Mouse (Mus musculus): ENCODE data around the gene Gm35315. TPM values are rescaled to one million over a fixed set of nuclear protein-coding genes. Genes with fewer than 3 reads are reported as not detected.
"Not testable (repeated sequence)": the region's sequence is repeated elsewhere in the genome, so short reads cannot be mapped to it uniquely, and the experiment has no call there.

The Gm35315 gene
- polyA plus RNA-seq, 1 experiment from 2014 or later: 1.7 TPM

DNA sequence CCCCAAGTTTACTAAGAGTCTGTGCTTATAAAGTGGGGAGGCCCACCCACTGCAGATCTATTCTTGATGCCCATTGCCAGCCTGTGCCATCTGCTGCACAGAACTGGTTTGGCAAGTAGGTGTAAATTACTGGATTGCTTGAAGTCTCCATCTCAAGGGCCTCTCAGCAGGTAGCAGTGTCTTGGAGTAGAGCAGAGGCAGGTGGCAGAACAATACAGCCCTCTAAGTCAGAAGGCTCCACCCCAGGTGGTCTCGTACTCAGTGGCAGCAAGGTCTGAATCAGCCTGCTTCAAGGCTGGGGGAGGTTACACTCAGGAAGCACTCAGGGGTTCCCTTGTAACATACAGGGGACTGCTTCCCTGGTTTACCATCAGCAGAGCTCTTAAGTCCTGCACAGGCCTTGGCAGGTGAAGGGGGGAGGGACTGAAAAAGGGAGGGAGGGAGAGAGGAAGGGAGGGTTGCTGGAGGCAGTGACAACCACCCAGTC lies 4.8 kb upstream of the Gm35315 start:
- Histone ChIP-seq H3K36me3 (peaks cover 13% of the 10 kb centered on the region), H3K27me3 (replicated peaks) (0 out of 2 replicates have a peak, but pooled peaks cover 5% of the 10 kb centered on the region), H3K9me3 (no peaks in the 10 kb centered on the region), H3K4me1 (replicated peaks) (peaks cover 16% of the 10 kb centered on the region), H3K9ac (no peak overlapping the region), H3K4me2 (replicated peaks) (no peak overlapping the region), H3K27ac (no peak overlapping the region), H3K4me3 (replicated peaks) (no peak overlapping the region)
- WGBS: 58% methylated on average over 1 of the region's 1 CpGs
- no peak for ATAC-seq

DNA sequence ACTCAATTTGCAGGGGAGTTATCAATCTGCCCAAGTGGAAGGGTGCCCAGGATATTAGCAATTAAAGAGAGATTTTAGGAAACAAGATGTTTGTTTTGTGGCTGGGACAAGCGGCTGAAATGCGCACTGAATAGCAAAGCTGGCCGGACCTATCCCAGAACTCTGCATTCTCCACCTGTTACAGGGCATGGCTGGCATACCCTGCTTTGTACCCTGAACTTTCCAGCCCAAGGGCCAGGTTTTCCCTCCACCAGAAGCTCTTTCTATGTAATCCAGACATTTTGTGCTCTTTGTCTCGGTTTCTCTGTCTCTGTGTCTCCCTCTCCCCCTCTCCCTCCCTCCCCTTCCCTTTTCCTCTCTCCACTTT lies 610 bp upstream of the Gm35315 start:
- Histone ChIP-seq H3K9me3 (no peaks in the 10 kb centered on the region), H3K4me1 (replicated peaks) (no peaks in the 10 kb centered on the region), H3K4me3 (replicated peaks) (peak overlapping the region; percentile 44), H3K27me3 (replicated peaks) (no peaks in the 10 kb centered on the region), H3K27ac (peak overlapping the region; percentile 52; the same call in 1 of the 2 replicates), H3K4me2 (replicated peaks) (peak overlapping the region; percentile 82), H3K9ac (peak overlapping the region; percentile 48), H3K36me3 (no peaks in the 10 kb centered on the region)
- WGBS: 5% methylated on average over 4 of the region's 4 CpGs
- ATAC-seq: peak; percentile 59

DNA sequence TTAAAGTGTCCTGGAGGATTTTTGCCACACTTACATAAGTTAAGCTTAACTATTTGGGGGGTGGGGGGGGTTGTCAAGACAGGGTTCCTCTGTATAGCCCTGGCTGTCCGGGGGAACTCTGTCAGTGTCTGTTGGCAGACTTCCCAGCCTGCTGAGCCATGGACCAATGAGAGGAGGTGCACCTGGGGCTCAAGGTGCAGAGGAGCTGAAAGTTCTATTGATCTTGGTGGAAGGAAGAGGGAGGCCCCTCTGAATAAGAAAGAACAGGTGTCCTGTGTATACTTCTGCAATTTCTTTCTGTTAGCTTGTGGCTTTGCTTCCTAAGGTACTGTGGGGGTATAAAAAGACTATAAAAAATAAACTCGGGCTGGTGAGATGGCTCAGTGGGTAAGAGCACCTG lies 2.7 kb downstream of the Gm35315 start:
- Histone ChIP-seq H3K36me3 (no peaks in the 10 kb centered on the region), H3K27ac (no peak overlapping the region), H3K4me3 (replicated peaks) (no peak overlapping the region), H3K4me1 (replicated peaks) (no peaks in the 10 kb centered on the region), H3K4me2 (replicated peaks) (no peak overlapping the region), H3K9ac (no peak overlapping the region), H3K9me3 (no peaks in the 10 kb centered on the region), H3K27me3 (replicated peaks) (no peaks in the 10 kb centered on the region)
- ATAC-seq: no peak
- WGBS: 63% methylated on average over 2 of the region's 2 CpGs

DNA sequence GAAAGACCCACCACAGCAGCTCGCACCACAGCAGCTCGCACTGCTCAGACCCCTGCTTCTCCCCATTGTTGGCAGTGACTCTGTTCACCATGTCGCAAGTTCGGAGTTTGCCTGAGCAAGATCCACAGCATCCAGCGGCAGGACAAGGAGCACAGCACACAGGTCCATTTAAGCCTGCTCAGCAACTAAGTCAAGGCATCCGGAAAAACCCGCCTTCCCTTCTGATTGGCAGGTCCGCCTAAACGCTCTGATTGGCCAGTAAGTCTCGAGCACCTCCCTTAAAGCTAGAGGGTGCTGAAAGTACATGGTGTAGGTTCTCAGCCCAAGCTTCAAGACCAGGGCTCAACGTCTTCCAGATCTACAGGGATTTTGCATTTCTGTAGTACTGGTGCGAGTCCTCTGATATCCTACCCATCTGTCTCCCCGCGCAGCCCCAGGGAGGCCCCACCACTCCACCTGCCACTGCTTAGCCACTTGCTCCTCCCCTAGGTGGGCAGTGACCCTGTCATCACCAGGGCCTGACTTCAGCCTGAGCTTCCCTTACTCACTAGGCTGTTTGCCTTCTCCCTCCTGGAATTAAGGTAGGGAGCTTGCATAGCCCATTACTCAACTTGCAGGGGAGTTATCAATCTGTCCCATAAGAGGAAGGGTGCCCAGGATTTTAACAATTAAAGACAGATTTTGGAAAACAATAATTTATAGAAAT lies 7.9 kb downstream of the Gm35315 start:
- ATAC-seq: no peak
- WGBS: 35% methylated on average over 14 of the region's 14 CpGs
- H3K36me3 ChIP-seq: no peaks in the 10 kb centered on the region

DNA sequence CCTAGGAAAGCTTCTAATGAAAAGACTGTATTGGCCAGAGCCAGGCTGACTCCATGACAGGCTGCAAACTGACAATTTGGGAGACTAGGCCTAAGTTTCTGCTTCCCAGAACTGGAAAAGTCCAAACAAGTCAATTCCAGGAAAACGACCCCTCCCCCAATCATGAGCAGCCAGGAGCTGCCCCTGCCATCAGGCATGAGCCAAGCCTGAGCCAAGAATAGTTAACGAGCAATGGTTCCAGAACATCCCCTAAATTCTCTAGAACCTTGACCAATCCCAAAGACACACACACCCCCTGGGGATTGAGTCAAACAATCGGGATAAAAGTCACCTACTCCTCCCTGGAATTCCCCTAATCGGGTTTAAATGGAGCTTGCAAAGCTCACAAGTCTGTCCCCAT lies 11.3 kb downstream of the Gm35315 start:
- 83% methylated on average over 4 of the region's 4 CpGs for WGBS
- ATAC-seq: no peak
- no peaks in the 10 kb centered on the region for H3K4me1 ChIP-seq (replicated peaks)
- H3K9me3 ChIP-seq: peaks cover 7% of the 10 kb centered on the region; the same call in 1 of the 2 replicates
- H3K27me3 ChIP-seq (replicated peaks): no peaks in the 10 kb centered on the region
- no peak overlapping the region for H3K9ac ChIP-seq
- no peaks in the 10 kb centered on the region for H3K36me3 ChIP-seq
- no peak overlapping the region for H3K4me2 ChIP-seq (replicated peaks)
- H3K4me3 ChIP-seq (replicated peaks): no peak overlapping the region
- no peak overlapping the region for H3K27ac ChIP-seq

More for the DNA sequence above, 7.9 kb downstream of the Gm35315 start:
- no peaks in the 10 kb centered on the region for H3K9me3 ChIP-seq
- no peak overlapping the region for H3K9ac ChIP-seq
- H3K4me1 ChIP-seq (replicated peaks): no peaks in the 10 kb centered on the region
- H3K27me3 ChIP-seq (replicated peaks): no peaks in the 10 kb centered on the region
- H3K4me3 ChIP-seq (replicated peaks): no peak overlapping the region
- H3K4me2 ChIP-seq (replicated peaks): no peak overlapping the region
- H3K27ac ChIP-seq: no peak overlapping the region

DNA sequence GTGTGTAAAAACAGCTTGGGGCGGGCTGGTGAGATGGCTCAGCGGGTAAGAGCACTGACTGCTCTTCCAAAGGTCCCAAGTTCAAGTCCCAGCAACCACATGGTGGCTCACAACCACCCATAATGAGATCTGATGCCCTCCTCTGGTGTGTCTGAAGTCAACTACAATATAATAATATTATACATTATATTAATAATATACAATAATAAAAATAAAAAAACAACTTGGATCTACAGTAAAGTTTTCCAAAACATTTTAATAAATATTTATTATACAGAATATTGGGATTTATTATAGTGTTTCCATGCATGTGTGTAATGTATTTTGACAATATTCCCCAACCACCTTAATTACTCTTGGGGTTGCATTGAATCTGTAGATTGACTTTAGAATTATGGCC lies 21.8 kb downstream of the Gm35315 start, which contains the start of gene Gm17655:
TSS of gene Gm17655 (minus strand) at position 101 of the 400 bp plus-strand sequence.
- 93% methylated on average over 2 of the region's 2 CpGs for WGBS

DNA sequence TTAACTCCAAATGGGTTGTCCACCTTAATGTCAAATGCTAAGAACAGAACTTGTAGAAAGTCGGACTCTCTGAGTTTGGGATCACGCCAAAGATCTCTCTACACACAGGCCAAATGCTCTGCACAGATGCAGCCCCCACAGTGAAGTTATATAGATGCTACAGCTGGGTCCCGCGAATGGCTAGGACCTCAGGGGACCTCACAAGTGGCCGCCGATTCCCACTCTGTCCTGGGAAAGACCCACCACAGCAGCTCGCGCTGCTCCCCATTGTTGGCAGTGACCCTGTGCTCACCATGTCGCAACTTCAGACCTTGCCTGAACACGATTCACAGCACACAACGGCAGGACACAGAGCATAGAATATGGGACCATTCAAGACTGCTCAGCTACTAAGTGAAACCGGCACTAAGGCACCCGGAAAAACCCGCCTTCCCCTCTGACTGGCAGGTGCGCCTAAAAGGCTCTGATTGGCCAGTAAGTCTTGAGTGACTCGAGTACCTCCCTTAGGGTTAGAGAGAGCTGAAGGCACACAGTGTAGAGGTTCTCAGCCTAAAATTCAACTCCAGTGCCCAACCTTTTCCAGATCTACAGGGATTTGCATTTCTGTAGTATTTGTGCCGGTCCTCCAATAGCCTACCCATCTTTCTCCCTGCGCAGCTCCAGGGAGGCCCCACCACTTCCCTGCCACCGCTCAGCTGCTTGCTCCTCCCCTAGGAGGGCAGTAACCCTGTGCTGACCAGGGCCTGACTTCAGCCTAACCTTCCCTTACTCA lies 36.4 kb downstream of the Gm35315 start:
- WGBS: under 1% methylated on average over 19 of the region's 19 CpGs
- H3K27me3 ChIP-seq (replicated peaks): no peaks in the 10 kb centered on the region
- H3K36me3 ChIP-seq: no peaks in the 10 kb centered on the region
- H3K9ac ChIP-seq: peak overlapping the region; percentile 67
- H3K4me1 ChIP-seq (replicated peaks): no peaks in the 10 kb centered on the region
- peak overlapping the region; percentile 77; the same call in 1 of the 2 replicates for H3K27ac ChIP-seq
- no peaks in the 10 kb centered on the region for H3K9me3 ChIP-seq
- ATAC-seq: peak; percentile 100
- H3K4me2 ChIP-seq (replicated peaks): peak overlapping the region; percentile 61
- H3K4me3 ChIP-seq (replicated peaks): peak overlapping the region; percentile 61

More for the DNA sequence above, 21.8 kb downstream of the Gm35315 start, which contains the start of gene Gm17655:
- H3K9me3 ChIP-seq; H3K9ac ChIP-seq; H3K27me3 ChIP-seq (replicated peaks); ATAC-seq; H3K4me3 ChIP-seq (replicated peaks); H3K36me3 ChIP-seq; H3K4me2 ChIP-seq (replicated peaks); H3K27ac ChIP-seq; H3K4me1 ChIP-seq (replicated peaks): not testable (repeated sequence)

Other genes starting within 250 kb of the Gm35315 start
- 0.44 and 0.60 TPM in 2 replicates for gene Gm15446, start 171.0 kb downstream of the Gm35315 start, polyA plus RNA-seq (2015; fragmentation: Nextera tagmentation; extraction: Ambion mirVana)
- 14.3 and 17.2 TPM in 2 replicates for gene Zfp932, start 97.9 kb downstream of the Gm35315 start, polyA plus RNA-seq (2015; fragmentation: Nextera tagmentation; extraction: Ambion mirVana)
- gene Gm17655, start 21.9 kb downstream of the Gm35315 start, polyA plus RNA-seq (2015; fragmentation: Nextera tagmentation; extraction: Ambion mirVana): 2.2 and 2.3 TPM in 2 replicates
- 0.89 and 0.92 TPM in 2 replicates for gene Plcxd1, start 5.5 kb upstream of the Gm35315 start, polyA plus RNA-seq (2015; fragmentation: Nextera tagmentation; extraction: Ambion mirVana)
- gene Gtpbp6, start 13.8 kb upstream of the Gm35315 start, polyA plus RNA-seq (2015; fragmentation: Nextera tagmentation; extraction: Ambion mirVana): 29.4 and 30.2 TPM in 2 replicates
- gene Zfp605, start 15.7 kb upstream of the Gm35315 start, polyA plus RNA-seq (2015; fragmentation: Nextera tagmentation; extraction: Ambion mirVana): 3.9 and 4.0 TPM in 2 replicates
- gene Chfr, start 41.4 kb upstream of the Gm35315 start, polyA plus RNA-seq (2015; fragmentation: Nextera tagmentation; extraction: Ambion mirVana): 32.7 and 34.5 TPM in 2 replicates
- 16.1 and 17.1 TPM in 2 replicates for gene Golga3, start 82.3 kb upstream of the Gm35315 start, polyA plus RNA-seq (2015; fragmentation: Nextera tagmentation; extraction: Ambion mirVana)
- 21.3 and 24.7 TPM in 2 replicates for gene Ankle2, start 136.6 kb upstream of the Gm35315 start, polyA plus RNA-seq (2015; fragmentation: Nextera tagmentation; extraction: Ambion mirVana)
- gene Pgam5, start 175.5 kb upstream of the Gm35315 start, polyA plus RNA-seq (2015; fragmentation: Nextera tagmentation; extraction: Ambion mirVana): 58.4 and 59.7 TPM in 2 replicates
- 9.8 and 10.9 TPM in 2 replicates for gene Pxmp2, start 191.8 kb upstream of the Gm35315 start, polyA plus RNA-seq (2015; fragmentation: Nextera tagmentation; extraction: Ambion mirVana)
- 20.4 and 22.0 TPM in 2 replicates for gene Pole, start 191.9 kb upstream of the Gm35315 start, polyA plus RNA-seq (2015; fragmentation: Nextera tagmentation; extraction: Ambion mirVana)
- gene P2rx2, start 248.8 kb upstream of the Gm35315 start, polyA plus RNA-seq (2015; fragmentation: Nextera tagmentation; extraction: Ambion mirVana): 0.61 and 1.4 TPM in 2 replicates